Mouse (Mus musculus) heart, embryonic 15.5 days (tissue): Measurements from ENCODE around the gene Ak4. TPM values are rescaled to one million over a fixed set of nuclear protein-coding genes. Genes with fewer than 3 reads are reported as not detected.

ENCODE experiments used
- ATAC-seq: fragments of 200-750 bp; cut with Nextera tagmentation; replicated peaks from 2 replicates; pipeline ENCODE4 v1.8.0; 2017; ENCODE audit warnings: low read depth, moderate TSS enrichment; ENCODE audit not compliant: insufficient number of reproducible peaks, insufficient read depth, low FRiP score
- H3K27ac ChIP-seq: fragments of 300-500 bp; sonication (generic); 2 replicates; pipeline ENCODE4 v1.5.1; 2015; ENCODE audit warnings: mild to moderate bottlenecking, inconsistent platforms
- H3K27me3 ChIP-seq: fragments of 300-500 bp; sonication (generic); 2 replicates; pipeline ENCODE4 v1.6.1; 2015; ENCODE audit warnings: inconsistent platforms
- H3K36me3 ChIP-seq: fragments of 300-500 bp; sonication (generic); 2 replicates; pipeline ENCODE4 v1.6.1; 2015; ENCODE audit warnings: mild to moderate bottlenecking, inconsistent platforms
- H3K4me1 ChIP-seq: fragments of 300-500 bp; sonication (generic); replicated peaks from 2 replicates; pipeline ENCODE4 v1.6.1; 2015; ENCODE audit warnings: inconsistent platforms
- H3K4me2 ChIP-seq: fragments of 300-500 bp; sonication (generic); 2 replicates; pipeline ENCODE4 v1.6.1; 2015; ENCODE audit warnings: inconsistent platforms, mild to moderate bottlenecking, moderate library complexity
- H3K4me3 ChIP-seq: fragments of 300-500 bp; sonication (generic); 2 replicates; pipeline ENCODE4 v1.5.1; 2015; ENCODE audit warnings: mild to moderate bottlenecking, inconsistent platforms
- H3K9ac ChIP-seq: fragments of 300-500 bp; sonication (generic); 2 replicates; pipeline ENCODE4 v1.6.1; 2015; ENCODE audit warnings: mild to moderate bottlenecking, inconsistent platforms
- H3K9me3 ChIP-seq: fragments of 300-500 bp; sonication (generic); replicated peaks from 2 replicates; pipeline ENCODE4 v1.6.1; 2016; ENCODE audit warnings: inconsistent platforms
- WGBS: fragments of 180-500 bp; shearing (Covaris S2); methylation state at CpG from one replicate; pipeline ENCODE4 v1.1.7; 2015; ENCODE audit warnings: mixed read lengths; 5-methylcytosine and 5-hydroxymethylcytosine counted together
- polyA plus RNA-seq: library from polyadenylated mRNA; unstranded; fragments of >200 nt; fragmentation: Nextera tagmentation; extraction: Ambion mirVana; gene quantifications from 2 replicates; pipeline ENCODE4 v1.2.1, GENCODE M21; 2015

The Ak4 gene
- polyA plus RNA-seq, 1 experiment from 2014 or later: 21.3 TPM

DNA sequence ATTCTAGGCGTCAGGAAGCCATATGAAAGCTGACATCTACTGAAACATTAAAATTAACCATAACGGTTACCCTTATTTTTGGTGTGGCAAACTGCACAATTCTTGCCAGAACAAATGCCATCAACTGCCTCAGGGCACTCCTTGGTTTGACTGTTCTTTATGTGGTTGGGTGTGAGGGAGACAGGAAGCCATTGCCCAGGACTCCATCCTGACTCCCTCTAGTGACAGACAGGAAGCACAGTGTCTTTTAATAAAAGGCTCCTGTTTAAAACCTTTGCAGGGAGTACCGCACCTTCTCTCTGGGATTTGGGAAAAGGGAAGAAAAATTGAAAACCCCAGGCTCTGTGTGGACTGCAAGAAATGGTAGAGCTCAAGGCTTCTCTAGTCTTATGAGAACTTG lies 47.2 kb downstream of the Ak4 start:
- Histone ChIP-seq H3K27ac (no peak overlapping the region), H3K27me3 (no peaks in the 10 kb centered on the region), H3K4me3 (no peak overlapping the region), H3K9ac (no peak overlapping the region), H3K9me3 (no peaks in the 10 kb centered on the region), H3K4me1 (no peaks in the 10 kb centered on the region; the same call in 1 of the 2 replicates), H3K4me2 (no peak overlapping the region), H3K36me3 (peaks cover 5% of the 10 kb centered on the region; the same call in 1 of the 2 replicates)
- ATAC-seq: no peak
- WGBS: 88% methylated on average over 3 of the region's 3 CpGs

DNA sequence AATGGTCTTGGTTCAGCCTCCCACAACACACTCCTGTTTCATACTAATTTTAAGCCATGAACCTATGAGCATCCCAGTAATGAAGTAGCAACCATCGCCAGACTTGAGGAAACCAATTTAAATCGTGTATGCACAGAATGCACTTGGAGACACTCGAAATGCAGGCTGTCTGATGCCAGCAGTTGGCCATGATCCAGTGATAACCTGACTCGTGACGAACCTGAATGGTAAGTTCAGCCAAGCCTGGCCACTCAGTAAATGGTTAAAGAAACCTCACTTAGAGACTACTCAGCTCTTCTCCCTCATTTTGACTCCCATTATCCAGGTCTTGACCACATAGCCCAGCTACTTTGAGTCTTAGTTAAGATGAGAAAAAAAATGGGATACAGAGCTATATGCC lies 50.2 kb downstream of the Ak4 start:
- Histone ChIP-seq H3K27me3 (no peaks in the 10 kb centered on the region), H3K4me1 (no peaks in the 10 kb centered on the region), H3K9ac (no peak overlapping the region), H3K4me2 (no peak overlapping the region), H3K36me3 (no peaks in the 10 kb centered on the region), H3K4me3 (no peak overlapping the region), H3K9me3 (no peaks in the 10 kb centered on the region), H3K27ac (no peak overlapping the region)
- ATAC-seq: no peak
- WGBS: 68% methylated on average over 5 of the region's 5 CpGs

DNA sequence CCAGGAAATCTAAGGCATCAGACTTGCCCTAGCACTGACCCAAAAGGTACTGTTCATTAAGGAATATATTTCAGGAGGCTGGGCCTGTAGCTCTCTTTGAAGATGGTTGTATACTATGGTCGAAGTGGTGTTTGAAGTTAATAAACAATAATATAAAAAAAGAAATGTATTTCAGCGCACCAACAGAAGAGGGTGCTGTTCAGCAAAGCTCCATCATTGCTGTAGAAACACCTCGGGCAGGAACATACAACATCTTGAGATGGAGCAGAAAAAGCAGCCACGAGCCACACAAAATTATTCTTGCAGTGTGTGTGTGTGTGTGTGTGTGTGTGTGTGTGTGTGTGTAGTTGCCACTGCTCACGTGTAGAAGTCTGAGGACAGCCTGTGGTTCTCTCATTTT lies 51.5 kb downstream of the Ak4 start:
- ATAC-seq: no peak
- Histone ChIP-seq H3K9me3 (no peaks in the 10 kb centered on the region), H3K4me1 (no peaks in the 10 kb centered on the region), H3K36me3 (no peaks in the 10 kb centered on the region), H3K4me3 (no peak overlapping the region), H3K4me2 (no peak overlapping the region), H3K27me3 (no peaks in the 10 kb centered on the region), H3K9ac (no peak overlapping the region), H3K27ac (no peak overlapping the region)
- 54% methylated on average over 5 of the region's 5 CpGs for WGBS

DNA sequence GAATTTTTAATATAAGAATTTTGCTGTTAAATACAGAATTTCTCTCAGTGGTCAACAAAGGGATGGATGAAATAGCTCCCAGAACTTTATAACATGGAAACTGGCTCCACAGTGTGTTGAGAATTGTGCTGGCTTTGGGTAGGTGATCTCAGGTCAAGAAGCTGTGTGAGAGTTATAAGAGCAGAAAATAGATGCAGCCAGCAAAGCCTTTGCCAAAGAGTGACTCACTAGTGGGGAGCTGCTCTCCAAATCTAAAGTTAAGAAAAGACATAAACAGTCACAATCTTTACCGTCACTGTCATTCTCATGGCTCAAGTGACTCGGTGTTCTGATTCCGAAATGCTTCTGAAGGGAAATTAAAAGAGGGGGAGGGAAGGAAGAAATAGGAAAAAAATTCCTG lies 53.7 kb downstream of the Ak4 start:
- WGBS: 66% methylated on average over 3 of the region's 3 CpGs

DNA sequence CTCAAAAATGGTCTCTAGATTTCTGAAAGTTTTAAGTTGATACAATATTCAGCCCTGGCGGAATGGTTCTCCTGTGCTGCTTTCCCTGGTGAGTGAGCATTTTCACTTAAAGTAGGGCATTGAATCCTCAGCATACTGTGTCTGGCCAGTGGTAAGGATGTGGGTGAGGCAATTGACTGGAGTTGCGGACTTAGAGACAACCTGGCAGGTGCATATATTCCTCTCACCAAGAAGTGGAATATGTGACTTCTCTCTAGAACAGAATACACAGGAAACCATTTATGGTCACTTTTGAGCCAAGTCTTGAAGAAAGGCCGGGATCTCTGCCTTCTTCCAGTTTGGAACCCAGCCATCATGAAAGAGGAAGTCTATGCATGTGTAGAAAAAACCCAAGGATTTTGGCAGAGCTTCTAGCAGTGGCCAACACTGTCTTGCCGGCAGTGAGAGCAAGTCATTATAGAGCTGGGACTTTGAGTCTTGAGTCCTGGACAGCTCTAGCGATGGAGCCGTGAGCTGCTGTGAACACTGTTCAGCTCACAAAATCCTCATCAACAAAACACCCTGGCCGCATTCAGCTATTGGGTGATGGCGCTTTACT lies 71.3 kb downstream of the Ak4 start:
- no peak overlapping the region for H3K27ac ChIP-seq
- H3K9ac ChIP-seq: no peak overlapping the region
- no peak overlapping the region for H3K4me2 ChIP-seq
- ATAC-seq: no peak
- no peaks in the 10 kb centered on the region for H3K36me3 ChIP-seq
- peaks cover 10% of the 10 kb centered on the region; the same call in 1 of the 2 replicates for H3K27me3 ChIP-seq
- 77% methylated on average over 8 of the region's 8 CpGs for WGBS
- no peaks in the 10 kb centered on the region for H3K9me3 ChIP-seq
- no peak overlapping the region for H3K4me3 ChIP-seq
- H3K4me1 ChIP-seq: no peaks in the 10 kb centered on the region

More for the DNA sequence above, 53.7 kb downstream of the Ak4 start:
- Histone ChIP-seq H3K36me3 (no peaks in the 10 kb centered on the region), H3K27me3 (no peaks in the 10 kb centered on the region), H3K4me1 (no peaks in the 10 kb centered on the region), H3K4me2 (no peak overlapping the region), H3K4me3 (no peak overlapping the region), H3K9me3 (no peaks in the 10 kb centered on the region), H3K9ac (no peak overlapping the region), H3K27ac (no peak overlapping the region)
- ATAC-seq: no peak

DNA sequence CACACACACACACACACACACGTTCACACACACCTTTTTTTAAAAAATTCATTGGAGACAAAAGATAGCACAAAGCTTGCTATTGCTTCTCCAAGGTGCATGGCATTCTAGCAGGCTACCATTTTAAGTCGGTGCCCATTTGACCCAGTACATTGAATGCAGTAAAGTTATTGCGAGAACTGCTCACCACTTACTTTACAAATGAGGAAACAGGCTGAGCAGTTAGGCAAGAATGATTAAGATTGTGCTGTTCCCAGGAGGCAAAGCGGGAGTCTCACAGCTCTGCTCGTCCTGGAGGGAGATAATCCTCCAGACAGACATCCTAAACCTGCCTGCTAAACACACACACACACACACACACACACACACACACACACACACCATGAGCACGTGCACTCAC lies 72.6 kb downstream of the Ak4 start:
- WGBS: 69% methylated on average over 6 of the region's 6 CpGs
- no peak for ATAC-seq
- Histone ChIP-seq H3K4me2 (no peak overlapping the region), H3K9me3 (no peaks in the 10 kb centered on the region), H3K36me3 (no peaks in the 10 kb centered on the region), H3K4me1 (peaks cover 7% of the 10 kb centered on the region), H3K27me3 (peaks cover 21% of the 10 kb centered on the region), H3K9ac (no peak overlapping the region), H3K27ac (no peak overlapping the region), H3K4me3 (no peak overlapping the region)

DNA sequence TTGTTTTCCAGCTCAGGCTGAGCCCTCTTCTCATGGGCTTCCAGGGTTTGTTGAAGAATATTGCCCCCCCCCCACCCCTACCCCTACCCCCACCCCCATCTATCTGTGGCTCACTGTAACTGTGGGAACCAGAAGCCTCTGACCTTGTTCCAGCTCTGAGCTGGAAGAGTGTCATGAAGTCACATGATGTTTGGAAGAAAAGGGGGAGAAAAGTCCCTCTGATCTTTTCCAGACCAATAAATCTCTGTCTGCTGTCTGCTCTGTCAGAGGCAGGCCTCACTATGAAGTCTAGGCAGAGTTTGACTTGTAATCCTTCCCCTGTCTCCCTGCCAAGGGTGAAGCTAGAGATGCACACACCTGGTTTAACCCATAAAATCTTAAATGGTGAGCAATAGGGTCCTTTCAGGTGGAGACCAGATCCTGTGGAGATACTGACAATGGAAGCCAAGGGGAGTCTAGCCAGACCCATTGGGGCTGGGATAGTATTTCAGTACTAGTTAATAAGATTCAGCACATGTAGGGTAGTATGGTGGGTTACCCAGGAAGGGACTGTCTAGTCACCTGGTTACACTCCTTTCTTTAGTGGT lies 74.6 kb downstream of the Ak4 start:
- Histone ChIP-seq H3K4me1 (peaks cover 16% of the 10 kb centered on the region), H3K4me3 (no peak overlapping the region), H3K9ac (no peak overlapping the region), H3K4me2 (no peak overlapping the region), H3K9me3 (no peaks in the 10 kb centered on the region), H3K36me3 (no peaks in the 10 kb centered on the region), H3K27me3 (peaks cover 37% of the 10 kb centered on the region), H3K27ac (no peak overlapping the region)
- ATAC-seq: no peak

DNA sequence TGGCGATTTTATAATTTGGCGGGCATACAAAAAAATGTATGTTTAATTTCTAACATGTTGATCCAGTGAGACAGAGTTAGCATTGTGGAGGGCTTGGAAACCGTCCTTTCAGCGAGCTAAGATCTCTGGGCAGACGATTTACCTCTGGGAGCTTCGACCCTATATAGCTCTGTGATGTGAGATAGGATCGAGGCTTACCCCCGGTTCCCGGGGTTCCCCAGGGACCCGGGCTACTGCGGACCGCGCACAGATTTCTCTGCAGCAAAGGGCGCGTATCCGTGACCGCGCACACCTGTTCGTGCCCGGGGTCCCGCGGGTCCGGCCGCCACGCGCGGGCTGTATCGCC lies 77.1 kb downstream of the Ak4 start:
- H3K9ac ChIP-seq: peak overlapping the region; percentile 43
- peak; percentile 10; the same call in 1 of the 2 replicates for ATAC-seq
- 2% methylated on average over 28 of the region's 28 CpGs for WGBS

DNA sequence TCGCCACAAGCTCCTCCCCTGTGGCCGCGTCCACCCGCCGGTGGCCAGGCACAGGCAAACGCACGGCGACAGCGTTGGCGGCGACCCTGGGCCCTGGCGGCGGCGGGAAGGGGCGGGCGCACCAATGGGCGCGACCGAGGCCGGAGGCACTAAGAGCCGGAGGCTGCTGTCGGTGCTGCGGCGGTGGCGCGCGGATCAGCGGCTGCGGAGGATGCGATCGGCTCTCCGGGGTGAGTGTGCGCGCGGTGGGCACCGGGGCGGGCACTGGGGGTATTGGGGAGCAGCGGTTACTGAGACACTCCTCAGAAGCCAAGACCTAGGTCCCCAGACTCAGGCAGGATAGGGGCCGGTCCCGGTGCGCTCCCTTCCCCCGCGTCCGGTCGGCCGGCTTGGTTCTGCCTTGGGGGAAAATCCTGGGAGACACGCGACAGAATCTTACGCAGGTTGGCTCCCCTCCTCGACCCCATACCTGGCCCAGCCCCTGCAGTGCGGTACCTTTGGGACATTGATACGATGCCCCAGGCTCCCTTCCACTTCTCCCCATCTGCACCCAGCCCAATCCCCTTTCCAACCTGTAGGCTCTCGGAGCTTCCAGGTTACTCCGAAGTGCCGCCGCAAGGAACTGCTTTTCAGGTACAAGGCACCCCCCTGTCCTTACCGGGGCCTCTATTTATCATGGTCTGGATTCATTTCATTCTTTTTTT lies 77.6 kb downstream of the Ak4 start, which contains the start of gene Dnajc6:
Gene Dnajc6, plus strand, starts transcription at position 115 of the 704 bp plus-strand sequence.
- 1% methylated on average over 57 of the region's 57 CpGs for WGBS
- H3K27me3 ChIP-seq: peaks cover 37% of the 10 kb centered on the region
- no peaks in the 10 kb centered on the region for H3K36me3 ChIP-seq
- H3K27ac ChIP-seq: no peak within 1 kb of the TSS
- H3K9me3 ChIP-seq: no peaks in the 10 kb centered on the region
- ATAC-seq: peak; percentile 62
- peak within 1 kb of the TSS; percentile 65 for H3K4me3 ChIP-seq
- H3K9ac ChIP-seq: peak within 1 kb of the TSS; percentile 43
- H3K4me1 ChIP-seq: peaks cover 16% of the 10 kb centered on the region
- peak within 1 kb of the TSS; percentile 99 for H3K4me2 ChIP-seq

More for the DNA sequence above, 77.1 kb downstream of the Ak4 start:
- Histone ChIP-seq H3K4me1 (peaks cover 16% of the 10 kb centered on the region), H3K4me2 (peak overlapping the region; percentile 99), H3K36me3 (no peaks in the 10 kb centered on the region), H3K27ac (no peak overlapping the region), H3K27me3 (peaks cover 37% of the 10 kb centered on the region), H3K4me3 (peak overlapping the region; percentile 65), H3K9me3 (no peaks in the 10 kb centered on the region)

DNA sequence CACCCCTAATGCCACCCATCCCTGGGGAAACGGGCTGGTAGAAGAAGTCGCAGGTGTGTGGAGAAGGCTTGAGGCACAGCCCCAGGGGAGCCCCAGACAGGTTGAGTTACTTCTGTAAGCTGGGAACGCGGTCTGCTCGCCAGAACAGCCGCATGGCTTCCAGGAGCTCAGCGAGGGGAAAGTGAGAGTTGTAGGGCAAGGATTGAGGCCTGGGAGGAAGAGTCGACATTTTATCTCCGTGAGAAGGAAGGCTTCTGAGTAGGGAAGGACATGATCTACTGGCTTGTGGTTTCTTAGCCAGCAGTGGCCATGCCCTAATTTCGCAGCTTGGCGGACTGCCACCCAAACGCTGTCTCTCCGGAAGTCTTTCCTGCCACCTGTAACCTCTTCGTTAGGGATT lies 78.3 kb downstream of the Ak4 start:
- Histone ChIP-seq H3K9ac (no peak overlapping the region), H3K9me3 (no peaks in the 10 kb centered on the region), H3K4me1 (peaks cover 16% of the 10 kb centered on the region), H3K27ac (no peak overlapping the region), H3K36me3 (no peaks in the 10 kb centered on the region), H3K27me3 (peaks cover 37% of the 10 kb centered on the region), H3K4me2 (peak overlapping the region; percentile 99), H3K4me3 (peak overlapping the region; percentile 65)
- WGBS: 4% methylated on average over 14 of the region's 14 CpGs
- ATAC-seq: no peak

DNA sequence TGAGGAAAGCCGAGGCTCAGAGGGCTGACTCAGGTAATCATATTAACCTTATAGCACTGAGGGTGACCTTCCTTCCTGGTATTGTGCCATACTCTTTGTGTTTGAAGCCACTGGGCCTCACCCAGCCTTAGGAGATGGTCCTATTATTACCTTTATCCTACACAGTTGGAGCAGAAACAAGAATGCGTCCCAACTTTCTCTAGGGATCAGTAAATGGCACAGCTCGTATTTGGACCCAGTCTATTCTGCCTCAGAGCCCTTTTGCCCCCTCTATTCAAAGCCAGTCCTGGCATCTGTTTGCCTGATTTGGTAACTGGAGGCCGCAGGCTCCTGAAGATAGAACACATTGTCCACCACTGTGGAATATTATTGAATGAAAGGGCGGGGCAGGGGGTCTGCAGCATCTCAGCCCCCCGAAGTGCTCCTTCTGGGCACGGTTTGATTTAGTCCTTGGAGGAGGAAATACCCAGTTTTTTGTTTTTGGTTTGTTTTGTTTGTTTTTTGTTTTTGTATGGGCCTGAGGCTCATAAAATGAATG lies 85.5 kb downstream of the Ak4 start:
- Histone ChIP-seq H3K36me3 (no peaks in the 10 kb centered on the region), H3K4me2 (no peak overlapping the region), H3K27me3 (peaks cover 9% of the 10 kb centered on the region), H3K9me3 (no peaks in the 10 kb centered on the region), H3K4me1 (peaks cover 7% of the 10 kb centered on the region), H3K9ac (no peak overlapping the region), H3K27ac (no peak overlapping the region), H3K4me3 (no peak overlapping the region)
- ATAC-seq: no peak
- WGBS: 79% methylated on average over 7 of the region's 7 CpGs
